Mouse (Mus musculus) megakaryocyte, embryonic 14.5 days (primary cell): Measurements from ENCODE around the gene B130006D01Rik. TPM values are rescaled to one million over a fixed set of nuclear protein-coding genes. Genes with fewer than 3 reads are reported as not detected.

Experiments
- H3K27me3 ChIP-seq: replicated peaks from 2 replicates; pipeline ENCODE3; 2012; ENCODE audit warnings: inconsistent platforms
- H3K36me3 ChIP-seq: replicated peaks from 2 replicates; pipeline ENCODE3; 2012; ENCODE audit warnings: low read length, inconsistent platforms, mixed read lengths
- H3K4me1 ChIP-seq: 2 replicates; pipeline ENCODE4 v1.6.1; 2012; ENCODE audit warnings: inconsistent platforms
- H3K4me3 ChIP-seq: replicated peaks from 2 replicates; pipeline ENCODE3; 2012; ENCODE audit warnings: moderate library complexity, mild to moderate bottlenecking, inconsistent platforms
- H3K9me3 ChIP-seq: 2 replicates; pipeline ENCODE4 v1.6.1; 2012; ENCODE audit warnings: inconsistent platforms
- FLI1 ChIP-seq: IDR thresholded peaks from 2 replicates; pipeline ENCODE4 v1.6.1; 2012; ENCODE audit warnings: low read length, inconsistent platforms, mixed read lengths
- GATA1 ChIP-seq: IDR thresholded peaks from 3 replicates; pipeline ENCODE4 v1.6.1; 2012; ENCODE audit warnings: mixed read lengths, low read length, inconsistent platforms, borderline replicate concordance
- polyA plus RNA-seq: library from polyadenylated mRNA; stranded (reverse); fragments of >175 nt; gene quantifications from 2 replicates; pipeline ENCODE4 v1.2.3, GENCODE M21; 2012; ENCODE audit warnings: low replicate concordance; ENCODE audit not compliant: insufficient read depth

The B130006D01Rik gene
- polyA plus RNA-seq, 1 experiment = not detected

DNA sequence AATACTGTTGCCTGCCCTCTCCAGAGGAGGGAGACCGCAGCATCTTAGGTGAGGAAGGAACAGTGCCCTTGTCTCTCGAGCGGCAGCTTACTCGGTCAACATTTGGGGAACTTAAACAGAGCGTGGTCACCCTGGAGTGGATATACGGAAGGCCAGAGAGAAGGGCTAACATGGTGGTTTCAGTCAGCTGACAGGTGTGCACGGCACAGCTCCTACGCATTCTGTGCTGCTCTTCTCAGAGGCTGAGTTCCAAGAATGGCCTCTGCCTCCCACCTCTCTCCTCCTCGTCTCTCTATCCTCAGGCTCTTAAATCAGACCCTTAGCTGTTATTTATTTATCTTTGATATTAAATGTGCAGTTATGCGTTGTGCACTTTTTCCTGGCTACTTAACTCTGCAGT, 41.9 kb downstream of the B130006D01Rik start:
- Histone ChIP-seq H3K9me3 (no peaks in the 10 kb centered on the region), H3K36me3 (peaks cover 78% of the 10 kb centered on the region)

GRCm38 (mm10) chr11:95768244-95768643, 44.9 kb downstream of the B130006D01Rik start:
- no peak for TF ChIP-seq FLI1
- no peak for TF ChIP-seq GATA1
- Histone ChIP-seq H3K36me3 (peaks cover 83% of the 10 kb centered on the region), H3K9me3 (no peaks in the 10 kb centered on the region), H3K4me3 (no peak overlapping the region), H3K4me1 (peaks cover 14% of the 10 kb centered on the region), H3K27me3 (peaks cover 8% of the 10 kb centered on the region)

More for the DNA sequence above, 41.9 kb downstream of the B130006D01Rik start:
- TF ChIP-seq GATA1 = no peak
- TF ChIP-seq FLI1 = no peak
- no peaks in the 10 kb centered on the region for H3K4me1 ChIP-seq
- no peaks in the 10 kb centered on the region for H3K27me3 ChIP-seq
- H3K4me3 ChIP-seq = no peak overlapping the region

DNA sequence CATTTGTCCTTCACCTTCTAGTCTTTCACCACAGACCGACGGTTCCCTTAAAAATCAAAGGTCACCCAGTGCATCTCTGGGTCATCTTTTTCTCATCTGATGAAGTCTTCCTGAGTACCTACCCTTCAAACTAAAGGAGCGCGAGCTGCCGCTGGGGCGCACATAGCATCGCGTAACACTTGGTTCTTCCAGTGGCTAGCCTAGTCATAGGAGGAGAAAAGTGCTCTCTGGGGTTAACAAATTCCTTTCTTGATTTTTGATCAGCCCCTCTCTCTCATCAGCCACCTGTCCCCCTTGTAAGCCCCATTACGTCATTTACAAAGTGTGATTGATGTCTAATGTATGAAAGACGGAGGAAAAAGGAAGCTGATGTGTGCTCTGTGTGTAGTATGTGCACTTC, 45.8 kb downstream of the B130006D01Rik start:
- Histone ChIP-seq H3K9me3 (no peaks in the 10 kb centered on the region), H3K36me3 (peaks cover 76% of the 10 kb centered on the region), H3K27me3 (peaks cover 11% of the 10 kb centered on the region), H3K4me1 (peaks cover 17% of the 10 kb centered on the region), H3K4me3 (no peak overlapping the region)
- TF ChIP-seq GATA1 (no peak), FLI1 (no peak)

DNA sequence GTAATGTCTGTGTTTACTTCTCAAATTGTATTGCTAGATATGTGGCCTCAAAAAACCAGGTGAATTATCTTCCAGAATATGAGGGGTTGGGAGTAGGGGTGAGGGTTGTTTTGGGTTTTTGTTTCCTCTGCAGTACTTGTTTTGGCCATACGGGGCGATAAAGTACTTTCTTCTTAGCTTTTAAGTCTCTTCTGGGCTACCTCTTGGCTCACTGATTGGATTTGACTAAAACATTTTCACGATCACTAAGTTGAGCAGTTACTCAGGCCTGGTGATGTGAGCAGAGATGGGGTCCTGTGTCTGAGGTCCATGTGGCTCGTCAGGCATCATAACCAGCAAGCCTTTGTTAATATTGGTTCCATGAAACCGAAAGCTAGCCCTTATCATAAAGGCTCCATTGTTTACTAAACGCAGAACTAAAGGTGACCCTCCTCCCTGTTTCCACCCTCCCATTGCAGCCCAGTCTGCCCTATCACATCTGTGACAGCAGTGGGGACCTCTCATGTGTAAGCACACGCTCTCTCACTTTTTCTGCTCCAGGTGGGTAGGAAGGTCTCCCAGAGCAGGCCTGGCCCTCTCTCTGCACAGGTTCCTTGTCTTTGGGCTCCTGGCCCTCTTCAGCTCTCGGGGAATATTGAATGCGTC, 47.5 kb downstream of the B130006D01Rik start:
- H3K4me1 ChIP-seq = peaks cover 17% of the 10 kb centered on the region
- TF ChIP-seq GATA1 (no peak), FLI1 (no peak)

GRCm38 (mm10) chr11:95771665-95772064, 48.3 kb downstream of the B130006D01Rik start:
- peaks cover 22% of the 10 kb centered on the region for H3K27me3 ChIP-seq
- no peak overlapping the region for H3K4me3 ChIP-seq
- TF ChIP-seq FLI1 = no peak
- no peaks in the 10 kb centered on the region for H3K9me3 ChIP-seq
- peaks cover 68% of the 10 kb centered on the region for H3K36me3 ChIP-seq
- peaks cover 17% of the 10 kb centered on the region for H3K4me1 ChIP-seq

More for the DNA sequence above, 47.5 kb downstream of the B130006D01Rik start:
- Histone ChIP-seq H3K9me3 (no peaks in the 10 kb centered on the region), H3K4me3 (no peak overlapping the region), H3K27me3 (peaks cover 20% of the 10 kb centered on the region), H3K36me3 (peaks cover 71% of the 10 kb centered on the region)

GRCm38 (mm10) chr11:95773264-95773663, 49.9 kb downstream of the B130006D01Rik start:
- Histone ChIP-seq H3K4me3 (no peak overlapping the region), H3K27me3 (peaks cover 28% of the 10 kb centered on the region), H3K4me1 (peaks cover 33% of the 10 kb centered on the region), H3K9me3 (no peaks in the 10 kb centered on the region), H3K36me3 (peaks cover 61% of the 10 kb centered on the region)
- no peak for TF ChIP-seq FLI1
- TF ChIP-seq GATA1 = no peak

Other genes starting within 250 kb of the B130006D01Rik start
- 0.04 TPM in 1 of 2 replicates, not detected in the other for gene Nxph3, start 209.0 kb upstream of the B130006D01Rik start, polyA plus RNA-seq
- not detected in 2 replicates for gene Ngfr, start 135.9 kb upstream of the B130006D01Rik start, polyA plus RNA-seq
- 17.5 and 20.8 TPM in 2 replicates for gene Phb, start 56.6 kb upstream of the B130006D01Rik start, polyA plus RNA-seq
- 18.2 and 19.8 TPM in 2 replicates for gene Zfp652, start 10.9 kb upstream of the B130006D01Rik start, polyA plus RNA-seq
- gene Phospho1, start 100.9 kb downstream of the B130006D01Rik start, polyA plus RNA-seq = 11.0 and 11.8 TPM in 2 replicates
- gene Gngt2, start 113.6 kb downstream of the B130006D01Rik start, polyA plus RNA-seq = 10.2 and 30.7 TPM in 2 replicates
- 67.9 and 94.9 TPM in 2 replicates for gene Abi3, start 118.9 kb downstream of the B130006D01Rik start, polyA plus RNA-seq
- 0.15 and 2.7 TPM in 2 replicates for gene B4galnt2, start 191.3 kb downstream of the B130006D01Rik start, polyA plus RNA-seq